Mouse (Mus musculus): ENCODE measurements around the gene Zfp784.
"Not testable (repeated sequence)": the region's sequence is repeated elsewhere in the genome, so short reads cannot be mapped to it uniquely, and the experiment has no call there.

Gene Zfp784

DNA sequence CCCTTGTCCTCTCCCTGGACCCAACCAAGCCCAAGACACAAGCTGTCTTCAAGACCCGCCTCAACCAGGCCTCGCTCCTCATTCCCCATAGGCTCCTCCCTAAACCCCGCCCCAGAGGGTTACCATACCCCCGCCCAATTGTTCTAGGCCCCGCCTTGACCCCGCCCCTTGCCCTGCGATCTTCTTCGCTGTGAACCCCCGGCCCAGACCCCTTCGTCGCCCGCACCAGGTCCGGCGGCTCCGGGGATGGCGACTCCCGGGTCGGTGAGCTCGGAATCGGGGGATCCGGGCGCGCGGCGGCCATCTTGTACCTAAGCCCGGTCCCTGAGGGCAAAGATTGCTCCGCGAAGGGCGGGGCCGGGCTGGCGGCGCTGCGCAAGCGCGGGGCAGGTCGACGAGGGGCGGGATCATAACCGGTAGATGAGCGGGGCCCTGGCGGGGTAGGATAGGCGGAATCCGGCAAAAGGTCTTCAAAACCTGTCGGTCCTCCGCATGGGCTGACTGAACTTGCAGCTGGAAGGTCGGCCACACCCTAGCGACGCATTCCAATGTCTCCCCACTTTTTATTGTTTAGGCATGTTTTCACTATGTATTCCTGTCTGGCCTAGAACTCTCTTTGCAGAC lies at the start of gene Zfp784:
Gene Zfp784 (minus strand): TSS at position 338 of the 624 bp plus-strand sequence.
- peak; percentile 92 for DNase-seq (ENCODE audit: low spot score)

GRCm38 (mm10) chr7:5087886-5088285 lies 49.6 kb upstream of the Zfp784 start:
- no peak for DNase-seq (ENCODE audit: low spot score)

GRCm38 (mm10) chr7:5086921-5087440 lies 48.7 kb upstream of the Zfp784 start:
- no peak for DNase-seq (ENCODE audit: low spot score)

GRCm38 (mm10) chr7:5085512-5085911 lies 47.3 kb upstream of the Zfp784 start:
- DNase-seq (ENCODE audit: low spot score), result no peak

DNA sequence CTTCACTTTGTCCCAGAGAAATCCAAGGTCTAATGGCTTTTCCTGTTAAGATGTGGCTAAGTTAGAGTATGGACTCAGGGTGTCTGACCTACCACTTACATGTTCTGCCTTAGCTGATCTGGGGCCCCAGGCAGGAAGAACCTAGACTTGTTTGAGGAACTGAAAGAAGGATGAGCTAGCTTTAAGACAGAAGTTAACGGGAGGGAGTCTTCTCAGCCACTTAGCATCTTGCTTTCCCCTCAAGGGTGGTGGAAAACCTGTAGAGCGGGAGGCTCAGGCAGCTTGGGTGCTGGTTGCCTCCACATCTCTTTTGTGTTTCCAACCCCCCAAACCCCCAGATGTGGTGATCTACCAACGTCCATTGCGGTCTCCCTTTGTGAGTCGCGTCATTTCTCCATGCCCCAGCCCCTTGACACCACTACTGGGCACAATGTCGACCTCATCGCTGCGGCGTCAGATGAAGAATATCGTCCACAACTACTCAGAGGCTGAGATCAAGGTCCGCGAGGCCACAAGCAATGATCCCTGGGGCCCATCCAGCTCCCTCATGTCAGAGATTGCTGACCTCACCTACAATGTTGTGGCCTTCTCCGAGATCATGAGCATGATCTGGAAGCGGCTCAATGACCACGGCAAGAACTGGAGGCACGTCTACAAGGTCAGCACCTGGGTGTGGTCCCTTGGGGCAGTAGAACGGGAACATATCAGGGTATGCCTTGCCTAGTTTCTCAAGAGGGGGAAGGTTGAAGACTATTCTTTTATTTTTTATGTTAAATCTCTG lies 45.3 kb upstream of the Zfp784 start:
- no peak for DNase-seq (ENCODE audit: low spot score)

DNA sequence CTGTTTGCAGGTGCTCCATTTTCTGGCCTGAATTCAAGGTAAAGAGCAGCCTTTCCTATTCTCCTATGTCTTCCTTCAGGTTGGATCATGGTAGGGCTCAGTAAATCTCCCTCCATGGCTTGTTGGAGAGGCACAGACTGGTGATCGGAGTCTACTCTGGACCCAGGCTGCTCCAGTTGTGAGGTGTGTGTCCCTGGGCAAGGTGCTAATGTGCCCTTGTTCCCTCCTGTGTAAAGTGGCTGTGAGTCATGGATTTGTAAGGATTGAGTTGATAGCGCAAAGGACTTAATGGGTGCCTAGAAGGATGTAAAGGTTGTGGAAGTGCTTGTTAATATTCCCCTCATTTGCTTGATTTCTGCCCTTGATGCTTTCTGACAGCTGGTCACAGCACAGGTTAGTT lies 43.7 kb upstream of the Zfp784 start:
- DNase-seq (ENCODE audit: low spot score), result no peak

DNA sequence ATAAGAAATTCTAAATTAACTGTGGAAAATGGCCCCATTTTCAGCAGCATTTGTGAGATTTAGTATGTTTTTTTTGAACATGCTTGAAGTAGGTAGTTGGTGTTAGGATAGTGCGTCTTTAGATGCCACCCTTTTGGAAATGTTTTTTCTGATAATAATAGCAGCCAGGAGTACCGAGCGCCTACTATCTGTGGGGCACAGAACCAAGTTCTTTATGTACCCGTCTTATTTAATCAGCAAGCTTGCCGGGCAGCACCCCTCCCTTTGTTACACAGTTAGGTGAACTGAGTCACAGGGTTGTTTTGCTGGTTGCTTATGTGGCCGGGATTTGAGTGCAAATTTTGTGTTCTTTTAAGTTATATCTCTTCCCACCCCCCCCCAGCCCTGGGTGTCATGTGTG lies 43.0 kb upstream of the Zfp784 start:
- no peak for DNase-seq (ENCODE audit: low spot score)

DNA sequence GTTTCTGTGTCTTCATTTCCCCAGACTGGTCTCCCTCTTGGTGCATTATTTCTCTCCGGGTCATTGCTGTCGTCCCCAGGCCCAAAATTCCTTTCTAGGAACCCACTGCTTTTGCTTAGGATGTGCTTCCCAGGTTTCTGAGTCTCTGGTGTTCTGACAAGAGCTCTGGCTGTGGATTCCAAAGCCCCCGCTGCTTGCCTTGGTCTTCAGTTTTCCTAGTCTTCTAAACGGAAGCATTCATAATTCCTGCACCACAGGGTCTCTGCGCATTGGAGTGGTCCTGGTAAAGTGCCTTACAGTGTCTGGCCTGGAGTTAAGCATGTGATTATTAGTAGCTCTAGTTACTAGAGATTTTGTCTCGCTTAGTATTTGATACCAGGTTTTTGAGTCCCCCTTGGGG lies 42.6 kb upstream of the Zfp784 start:
- DNase-seq (ENCODE audit: low spot score), result no peak

DNA sequence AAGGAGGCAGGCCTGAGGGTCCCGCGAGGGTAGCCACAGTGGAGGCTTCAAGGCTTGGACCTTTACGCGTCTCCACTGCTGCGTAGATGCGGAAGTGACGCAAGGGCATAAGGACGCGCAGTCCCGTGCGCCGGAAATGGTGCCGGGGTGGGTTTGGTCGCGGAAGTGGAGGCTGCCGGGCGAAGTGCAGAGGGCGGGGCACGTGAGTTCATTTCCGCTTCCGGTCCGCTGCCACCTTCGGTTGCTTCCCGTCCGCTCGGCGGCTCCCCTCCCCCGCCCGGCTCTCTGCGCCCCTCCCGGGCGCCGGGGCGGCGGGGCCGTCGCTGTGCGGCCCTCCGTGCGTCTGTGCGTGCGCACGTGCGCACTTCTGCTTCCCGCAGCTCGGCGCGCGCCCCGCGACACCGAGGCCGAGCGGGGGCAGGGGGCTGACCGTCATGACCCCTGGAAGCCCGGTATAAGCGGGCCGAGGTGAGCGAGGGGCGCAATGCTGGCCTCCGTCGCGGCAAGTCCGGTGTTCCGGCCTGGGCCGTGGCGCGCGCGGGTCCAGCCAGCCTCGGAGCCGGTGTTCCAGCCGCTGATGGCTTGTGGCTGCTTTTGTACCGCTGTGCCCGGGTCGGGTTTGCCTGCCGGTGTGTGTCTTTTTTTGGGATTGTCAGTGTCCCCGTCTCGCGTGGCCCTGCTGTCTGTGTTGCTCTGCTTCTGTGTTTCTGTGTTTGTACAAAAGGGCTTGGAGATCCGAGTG lies 41.9 kb upstream of the Zfp784 start, which contains the start of gene Epn1:
Gene Epn1 (plus strand): TSS at position 226 of the 742 bp plus-strand sequence.
- DNase-seq (ENCODE audit: low spot score), result peak; percentile 93

- DNase-seq (ENCODE audit: low spot score), result not testable (repeated sequence)
Measured at GRCm38 (mm10) chr7:5079365-5080009, 41.2 kb upstream of the Zfp784 start.

DNA sequence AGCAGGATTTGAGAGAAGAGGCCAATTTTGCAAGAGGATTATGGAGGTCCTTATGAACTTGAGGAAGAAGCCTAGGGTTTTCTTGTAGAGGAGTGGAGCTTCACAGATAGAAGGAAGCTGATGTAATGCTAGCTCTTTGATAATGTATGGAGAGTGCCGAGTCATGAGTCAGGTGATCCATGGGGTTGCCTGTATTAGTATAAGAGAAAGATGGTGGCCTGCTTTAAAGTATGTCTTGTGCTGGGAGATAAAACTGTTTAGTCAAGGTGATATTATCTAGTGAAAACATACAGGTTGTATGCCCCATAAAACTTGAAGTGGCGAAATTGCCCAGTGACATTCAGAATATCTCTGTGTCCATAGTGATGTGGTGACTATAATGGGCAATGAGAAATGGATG lies 38.7 kb upstream of the Zfp784 start:
- no peak for DNase-seq (ENCODE audit: low spot score)

GRCm38 (mm10) chr7:5074984-5075383 lies 36.7 kb upstream of the Zfp784 start:
- no peak for DNase-seq (ENCODE audit: low spot score)

DNA sequence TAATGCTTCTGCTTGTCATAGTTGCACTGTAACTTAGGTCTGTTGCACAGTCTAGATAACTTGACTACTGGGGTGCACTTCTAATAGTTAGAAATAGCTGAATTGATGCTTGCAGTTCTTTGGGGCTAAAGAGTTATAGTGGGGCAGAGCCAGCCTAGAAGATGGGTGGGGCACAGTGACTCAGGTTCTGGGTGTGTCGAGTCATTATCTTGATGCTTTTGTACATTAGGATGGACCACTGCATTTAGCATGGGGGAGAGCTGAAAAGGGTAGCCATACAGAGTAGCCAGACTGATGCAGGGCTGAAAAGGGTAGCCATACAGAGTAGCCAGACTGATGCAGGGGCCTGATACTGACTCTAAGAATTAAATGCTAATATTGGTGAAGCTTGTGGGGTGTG lies 35.3 kb upstream of the Zfp784 start:
- no peak for DNase-seq (ENCODE audit: low spot score)

DNA sequence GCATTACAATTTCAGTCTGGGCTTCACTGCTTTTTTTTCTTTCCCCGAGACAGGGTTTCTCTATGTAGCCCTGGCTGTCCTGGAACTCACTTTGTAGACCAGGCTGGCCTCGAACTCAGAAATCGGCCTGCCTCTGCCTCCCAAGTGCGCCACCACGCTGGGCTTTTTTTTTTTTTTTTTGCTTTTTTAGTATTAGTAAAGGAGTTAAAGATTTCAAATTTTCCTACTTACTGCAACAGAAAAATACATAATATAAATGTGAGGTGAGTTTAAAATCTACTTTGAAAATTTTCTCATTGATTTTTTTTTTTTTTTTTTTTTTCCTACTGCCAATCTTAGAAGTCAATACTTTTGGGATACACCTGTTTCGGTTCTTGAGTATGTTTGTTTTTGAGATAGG lies 26.6 kb upstream of the Zfp784 start:
- DNase-seq (ENCODE audit: low spot score), result no peak

DNA sequence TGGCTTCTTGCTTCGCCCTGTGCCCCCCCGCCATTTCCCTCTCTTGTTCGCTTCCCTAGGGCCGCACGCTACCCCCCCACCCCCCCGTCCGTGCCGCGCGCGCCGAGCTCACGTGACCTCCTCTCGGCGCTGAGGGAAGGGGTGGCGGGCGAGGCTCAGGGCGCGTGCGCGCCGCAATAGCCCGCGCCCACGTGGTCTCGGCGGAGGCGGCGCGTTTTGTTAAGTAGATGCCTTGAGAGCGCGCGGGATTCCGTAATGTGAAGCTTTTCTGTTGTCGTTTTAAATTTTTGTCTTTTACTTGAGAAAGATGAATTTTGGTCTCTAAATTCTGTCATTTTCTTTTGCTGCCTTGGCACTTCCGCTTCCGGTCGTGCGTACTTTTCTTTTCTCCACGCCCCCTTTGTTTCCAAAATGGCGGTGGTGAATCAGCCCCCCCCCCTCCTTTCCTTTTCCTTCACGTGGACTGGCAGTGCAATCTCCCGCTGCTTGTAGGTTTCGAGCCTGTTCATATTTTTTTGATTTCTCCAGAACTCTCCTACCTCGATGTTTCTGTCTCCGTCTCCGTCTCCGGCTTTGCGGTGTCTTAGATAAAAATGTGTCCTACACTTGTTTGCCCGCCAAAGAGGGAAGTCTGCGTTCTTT lies 24.2 kb upstream of the Zfp784 start:
- DNase-seq (ENCODE audit: low spot score), result no peak

DNA sequence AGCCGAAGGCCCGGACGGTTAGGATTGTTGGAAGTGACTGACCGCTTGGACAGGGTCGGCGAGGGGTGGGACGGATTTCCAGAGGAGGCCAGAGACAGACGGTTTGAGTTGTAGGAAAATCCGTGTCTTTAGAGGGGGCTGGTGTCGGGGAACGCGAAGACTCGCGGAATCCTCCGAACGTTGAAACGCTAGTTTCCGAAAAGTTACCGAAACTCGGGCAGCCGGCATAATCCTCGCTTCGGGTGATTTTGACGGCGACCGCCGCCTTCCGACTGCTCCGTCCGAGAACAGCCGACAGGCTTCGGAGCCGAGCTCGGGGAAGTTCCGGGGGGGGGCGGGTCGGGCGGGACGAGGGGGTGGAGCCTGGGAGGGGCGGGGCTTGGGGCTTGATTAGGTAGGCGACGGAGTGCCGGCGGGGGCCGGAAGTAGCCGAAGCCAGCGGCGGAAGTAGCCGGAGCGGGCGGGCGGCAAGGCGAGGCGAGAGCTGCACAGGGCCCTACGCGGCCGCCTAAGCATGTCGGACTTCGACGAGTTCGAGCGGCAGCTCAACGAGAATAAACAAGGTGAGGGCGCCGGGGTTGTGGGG lies 23.6 kb upstream of the Zfp784 start, which contains the start of gene U2af2:
Gene U2af2 (plus strand): TSS at position 370 of the 586 bp plus-strand sequence.
- DNase-seq (ENCODE audit: low spot score), result peak; percentile 95

- DNase-seq (ENCODE audit: low spot score), result peak; percentile 96
Measured at GRCm38 (mm10) chr7:5060944-5061773, 22.9 kb upstream of the Zfp784 start.

GRCm38 (mm10) chr7:5060239-5060731 lies 22.0 kb upstream of the Zfp784 start:
- peak; percentile 74 for DNase-seq (ENCODE audit: low spot score)

DNA sequence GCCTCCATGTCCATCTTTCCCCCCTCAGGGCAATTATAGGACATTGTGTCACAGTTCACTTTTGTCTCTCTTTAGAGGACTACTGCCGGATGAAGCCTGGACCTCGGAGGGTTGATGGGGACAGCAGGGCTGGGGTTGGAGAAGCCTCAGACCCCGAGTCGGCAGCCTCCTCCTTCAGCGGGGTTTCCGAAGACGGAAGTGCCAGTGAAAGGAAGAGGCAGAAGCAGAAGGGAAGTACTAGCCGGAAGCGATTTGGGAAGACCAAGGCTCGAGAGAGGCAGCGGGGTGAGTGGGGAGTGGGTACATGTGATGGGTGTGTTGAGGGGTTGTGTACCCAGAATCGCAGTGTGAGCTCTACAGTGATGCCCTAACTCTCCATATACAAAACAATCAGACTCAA lies 21.2 kb upstream of the Zfp784 start:
- no peak for DNase-seq (ENCODE audit: low spot score)

DNA sequence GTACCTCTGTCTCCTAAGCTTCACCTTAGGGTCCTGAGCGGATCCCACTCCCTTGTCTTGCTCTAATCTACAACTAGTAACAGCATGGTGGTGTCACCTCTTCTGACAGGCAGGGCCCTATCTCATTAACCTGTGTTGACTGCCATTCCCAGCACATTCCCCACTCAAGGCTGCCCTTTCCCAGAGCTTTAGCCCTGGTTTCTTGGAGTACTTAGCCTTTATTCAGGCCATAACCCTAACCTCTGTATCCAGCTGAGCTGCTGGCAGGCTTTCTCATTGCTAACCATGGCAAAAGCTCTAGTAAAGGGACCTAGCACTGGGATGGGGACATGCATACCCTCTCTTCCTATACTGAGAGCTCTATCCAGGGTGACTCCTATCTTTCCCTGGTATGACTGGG lies 20.4 kb upstream of the Zfp784 start:
- DNase-seq (ENCODE audit: low spot score), result no peak

Data from testis, postnatal 14 days (tissue).